ENCODE assay signal across 16 mouse cellular contexts in genomic region chr17:11863017-11863416, GRCm38 (mm10).
"Had no signal": no experiment of that assay in that cellular context is flagged by ENCODE, and none has a peak within 500 bp of the region (broad histone marks: within the 10 kb centered on the region; RNA-seq: fewer than 3 reads in every experiment).

No protein-coding gene starts in this region.

- H3K27ac ChIP-seq: midbrain, embryonic 10.5 days; midbrain, embryonic 12.5 days; neural tube, embryonic 13.5 days; neural tube, embryonic 15.5 days; stomach, embryonic 15.5 days; stomach, postnatal 0 days had no signal

- H3K27me3 ChIP-seq: midbrain, embryonic 12.5 days; neural tube, embryonic 13.5 days; neural tube, embryonic 15.5 days; stomach, embryonic 15.5 days had no signal

- H3K4me1 ChIP-seq: midbrain, embryonic 10.5 days; midbrain, embryonic 12.5 days; neural tube, embryonic 13.5 days; neural tube, embryonic 15.5 days; stomach, embryonic 15.5 days had no signal

- H3K4me3 ChIP-seq: midbrain, embryonic 10.5 days; midbrain, embryonic 12.5 days; myocyte; neural tube, embryonic 13.5 days; neural tube, embryonic 15.5 days; stomach, embryonic 15.5 days had no signal

- DNase-seq: lung, adult 18-20 months; lung, embryonic 14.5 days; lung, postnatal 10 days; lung, postnatal 4 days; midbrain, embryonic 14.5 days; right cerebral cortex, postnatal 14 days; thymus, adult 2 months; thymus, postnatal 25 days; thymus, postnatal 4 days had no signal

- H3K36me3 ChIP-seq: midbrain, embryonic 10.5 days; midbrain, embryonic 12.5 days; neural tube, embryonic 13.5 days; neural tube, embryonic 15.5 days; stomach, embryonic 15.5 days had no signal

- H3K9me3 ChIP-seq: midbrain, embryonic 10.5 days; midbrain, embryonic 12.5 days; neural tube, embryonic 13.5 days; neural tube, embryonic 15.5 days; stomach, embryonic 15.5 days had no signal
